Mouse (Mus musculus) testis, postnatal 10 days (tissue): ENCODE measurements at regions not wholly inside any gene's neighbourhood (a gene's known extent, or its start where the extent isn't known, plus 50 kb on each side); places are given as distances from the start of the nearest gene placed in this dataset.

Experiments
- DNase-seq: peaks from one replicate; pipeline ENCODE4 v3.0.0; 2021; ENCODE audit warnings: low spot score

- DNase-seq: no peak
Measured at GRCm38 (mm10) chr2:64706646-64707177, 318.1 kb downstream of the Grb14 start.

GRCm38 (mm10) chr2:64695974-64696373 lies 328.8 kb downstream of the Grb14 start:
- no peak for DNase-seq

GRCm38 (mm10) chr2:64691444-64691843 lies 333.3 kb downstream of the Grb14 start:
- no peak for DNase-seq

GRCm38 (mm10) chr2:64690996-64691395 lies 333.8 kb downstream of the Grb14 start:
- DNase-seq: no peak

- no peak for DNase-seq
Measured at GRCm38 (mm10) chr2:64686781-64687180, 338.0 kb downstream of the Grb14 start.

GRCm38 (mm10) chr2:64649614-64650013 lies 375.2 kb downstream of the Grb14 start:
- DNase-seq: no peak

GRCm38 (mm10) chr2:64616931-64617330 lies 407.9 kb downstream of the Grb14 start:
- DNase-seq: no peak

GRCm38 (mm10) chr2:64606864-64607263 lies 417.9 kb downstream of the Grb14 start:
- no peak for DNase-seq

- no peak for DNase-seq
Measured at GRCm38 (mm10) chr2:64582258-64582657, 442.5 kb downstream of the Grb14 start.

- DNase-seq: no peak
Measured at GRCm38 (mm10) chr2:64536032-64536431, 438.2 kb upstream of the Fign start.

- DNase-seq: no peak
Measured at GRCm38 (mm10) chr2:64535351-64535851, 437.6 kb upstream of the Fign start.

- no peak for DNase-seq
Measured at GRCm38 (mm10) chr2:64534869-64535268, 437.0 kb upstream of the Fign start.

GRCm38 (mm10) chr2:64534344-64534743 lies 436.5 kb upstream of the Fign start:
- DNase-seq: no peak

GRCm38 (mm10) chr2:64522722-64523121 lies 424.9 kb upstream of the Fign start:
- DNase-seq: no peak

GRCm38 (mm10) chr2:64522233-64522632 lies 424.4 kb upstream of the Fign start:
- DNase-seq: no peak

- no peak for DNase-seq
Measured at GRCm38 (mm10) chr2:64495725-64496124, 397.9 kb upstream of the Fign start.

- no peak for DNase-seq
Measured at GRCm38 (mm10) chr2:64466412-64466970, 368.7 kb upstream of the Fign start.

- no peak for DNase-seq
Measured at GRCm38 (mm10) chr2:64462466-64463114, 364.8 kb upstream of the Fign start.

- no peak for DNase-seq
Measured at GRCm38 (mm10) chr2:64462041-64462440, 364.2 kb upstream of the Fign start.

- DNase-seq: no peak
Measured at GRCm38 (mm10) chr2:64461636-64462035, 363.8 kb upstream of the Fign start.

- DNase-seq: peak; percentile 57
Measured at GRCm38 (mm10) chr2:64458171-64458570, 360.3 kb upstream of the Fign start.

- no peak for DNase-seq
Measured at GRCm38 (mm10) chr2:64452690-64453089, 354.9 kb upstream of the Fign start.

- DNase-seq: no peak
Measured at GRCm38 (mm10) chr2:64451614-64452317, 353.9 kb upstream of the Fign start.
